In the genomic region with DNA sequence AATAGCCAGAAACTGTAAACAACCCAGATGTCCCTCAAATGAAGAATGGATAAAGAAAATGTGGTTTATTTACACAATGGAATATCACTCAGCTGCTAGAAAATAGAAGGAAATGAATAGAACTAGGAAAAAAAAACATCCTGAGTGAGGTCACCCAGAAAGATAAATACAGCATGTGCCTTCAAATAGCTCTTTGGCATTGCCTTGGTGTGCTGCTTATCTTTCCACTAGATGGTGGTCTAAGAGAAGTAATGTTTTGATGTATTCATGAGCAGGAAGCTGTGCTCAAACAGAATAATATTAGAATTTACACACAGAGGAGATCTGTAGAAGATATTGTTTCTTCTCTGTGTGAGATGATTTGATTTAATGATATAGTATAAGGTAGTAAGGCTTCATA, we compare ENCODE assay signal across 14 mouse cellular contexts.
DNase-seq lines count a peak whose midpoint lies in the region; ATAC-seq and TF ChIP-seq lines count a peak whose summit lies in the region.
"Had no signal": no experiment of that assay in that cellular context is flagged by ENCODE, and none has a peak within 500 bp of the region (broad histone marks: within the 10 kb centered on the region; RNA-seq: fewer than 3 reads in every experiment).

No protein-coding gene starts in this region.

- no peaks in the 10 kb centered on the region for H3K36me3 ChIP-seq in hindbrain, postnatal 0 days (ENCODE audit: insufficient read depth, low read length)
- H3K36me3 ChIP-seq in hindbrain, embryonic 12.5 days = no peaks in the 10 kb centered on the region
- H3K36me3 ChIP-seq in lung, postnatal 0 days (ENCODE audit: insufficient read depth, low read length) = no peaks in the 10 kb centered on the region
- H3K36me3 ChIP-seq: embryonic facial prominence, embryonic 10.5 days; heart, embryonic 10.5 days; liver, embryonic 12.5 days had no signal

- TF ChIP-seq CTCF in hindbrain, postnatal 0 days (IDR thresholded peaks at IDR 0.05; ENCODE audit: low read depth) = peak; percentile 61
- TF ChIP-seq CTCF in lung, postnatal 0 days (IDR thresholded peaks at IDR 0.05) = peak; percentile 63
- TF ChIP-seq CTCF in brain, embryonic 14.5 days (IDR thresholded peaks at IDR 0.05; ENCODE audit: borderline replicate concordance, extremely low read depth, insufficient read depth, insufficient read length) = no peak

- H3K4me2 ChIP-seq in hindbrain, postnatal 0 days (ENCODE audit: low read depth, low read length) = no peak overlapping the region
- no peak overlapping the region for H3K4me2 ChIP-seq in hindbrain, embryonic 12.5 days (replicated peaks)
- no peak overlapping the region for H3K4me2 ChIP-seq in lung, postnatal 0 days (replicated peaks; ENCODE audit: low read depth, low read length)
- H3K4me2 ChIP-seq: liver, embryonic 12.5 days had no signal

- no peaks in the 10 kb centered on the region for H3K4me1 ChIP-seq in hindbrain, postnatal 0 days (ENCODE audit: insufficient read depth, low read length)
- no peaks in the 10 kb centered on the region for H3K4me1 ChIP-seq in hindbrain, embryonic 12.5 days
- H3K4me1 ChIP-seq in lung, postnatal 0 days (ENCODE audit: insufficient read depth, low read depth, low read length) = no peaks in the 10 kb centered on the region
- H3K4me1 ChIP-seq: embryonic facial prominence, embryonic 10.5 days; heart, embryonic 10.5 days; liver, embryonic 12.5 days had no signal

- peak; percentile 43; the same call in 1 of the 2 replicates for ATAC-seq in hindbrain, postnatal 0 days
- no peak for ATAC-seq in hindbrain, embryonic 12.5 days (ENCODE audit: low FRiP score)
- peak; percentile 44; the same call in 1 of the 2 replicates for ATAC-seq in lung, postnatal 0 days
- ATAC-seq: liver, embryonic 12.5 days had no signal

- no peaks in the 10 kb centered on the region for H3K9me3 ChIP-seq in hindbrain, postnatal 0 days (ENCODE audit: low read length)
- H3K9me3 ChIP-seq in hindbrain, embryonic 12.5 days (replicated peaks) = no peaks in the 10 kb centered on the region
- H3K9me3 ChIP-seq in lung, postnatal 0 days (ENCODE audit: low read length) = no peaks in the 10 kb centered on the region
- H3K9me3 ChIP-seq: embryonic facial prominence, embryonic 10.5 days; heart, embryonic 10.5 days; liver, embryonic 12.5 days had no signal

- no peaks in the 10 kb centered on the region for H3K27me3 ChIP-seq in hindbrain, postnatal 0 days (ENCODE audit: insufficient read depth, low read length)
- H3K27me3 ChIP-seq in hindbrain, embryonic 12.5 days = no peaks in the 10 kb centered on the region
- H3K27me3 ChIP-seq in lung, postnatal 0 days (replicated peaks; ENCODE audit: insufficient read depth, low read length) = no peaks in the 10 kb centered on the region
- H3K27me3 ChIP-seq: liver, embryonic 12.5 days had no signal

- H3K4me3 ChIP-seq in hindbrain, postnatal 0 days (ENCODE audit: low read length) = no peak overlapping the region
- no peak overlapping the region for H3K4me3 ChIP-seq in hindbrain, embryonic 12.5 days
- no peak overlapping the region for H3K4me3 ChIP-seq in lung, postnatal 0 days (ENCODE audit: low read depth, low read length)
- H3K4me3 ChIP-seq: embryonic facial prominence, embryonic 10.5 days; heart, embryonic 10.5 days; liver, embryonic 12.5 days; myocyte had no signal

- H3K27ac ChIP-seq in hindbrain, postnatal 0 days = no peak overlapping the region
- no peak overlapping the region for H3K27ac ChIP-seq in hindbrain, embryonic 12.5 days
- no peak overlapping the region for H3K27ac ChIP-seq in lung, postnatal 0 days (ENCODE audit: low read length)
- H3K27ac ChIP-seq: embryonic facial prominence, embryonic 10.5 days; heart, embryonic 10.5 days; liver, embryonic 12.5 days had no signal

- DNase-seq in hindbrain, postnatal 0 days (ENCODE audit: low spot score) = peak; percentile 59
- DNase-seq in lung, postnatal 0 days (ENCODE audit: low spot score) = peak; percentile 73
- no peak for DNase-seq in lung, adult 18-20 months
- peak; percentile 45 for DNase-seq in brain, embryonic 14.5 days (ENCODE audit: low read depth)
- DNase-seq in retina, postnatal 1 day = peak; percentile 6
- DNase-seq in frontal cortex, adult 2 months (ENCODE audit: extremely low spot score in 1 of 2, low spot score in 1 of 2) = no peak
- no peak for DNase-seq in c-Kit-positive CD71-positive TER-119-positive erythroid progenitor cells, embryonic 14.5 days (ENCODE audit: low spot score)
- DNase-seq: right cerebral cortex, postnatal 25 days; thymus, adult 2 months had no signal

- H3K9ac ChIP-seq in hindbrain, postnatal 0 days (replicated peaks; ENCODE audit: low read length) = no peak overlapping the region
- H3K9ac ChIP-seq in hindbrain, embryonic 12.5 days = no peak overlapping the region
- no peak overlapping the region for H3K9ac ChIP-seq in lung, postnatal 0 days (replicated peaks; ENCODE audit: low read depth)
- H3K9ac ChIP-seq: liver, embryonic 12.5 days had no signal

- TF ChIP-seq EP300 in lung, postnatal 0 days (IDR thresholded peaks at IDR 0.05) = peak; percentile 53; the same call in 1 of the 2 replicates

- TF ChIP-seq POLR2A in brain, embryonic 14.5 days (IDR thresholded peaks at IDR 0.05; ENCODE audit: borderline replicate concordance, extremely low read depth, insufficient read depth, insufficient read length, poor library complexity, severe bottlenecking) = no peak

Comparison
In these comparisons a context has a peak if more than half of its experiments do, and no peak if none do; other contexts are left out.
1. DNase-seq: peak in hindbrain, postnatal 0 days (single experiment), lung, postnatal 0 days (single experiment), brain, embryonic 14.5 days (single experiment) and retina, postnatal 1 day (single experiment); none in lung, adult 18-20 months (0 of 2), frontal cortex, adult 2 months (0 of 2) and c-Kit-positive CD71-positive TER-119-positive erythroid progenitor cells, embryonic 14.5 days (single experiment).